Mouse (Mus musculus): Measurements from ENCODE around the gene Sgsm1.

GRCm38 (mm10) chr5:113204193-113204592 is 106.4 kb downstream of the Sgsm1 start:
- no peak for TF ChIP-seq CTCF (IDR thresholded peaks at IDR 0.05; ENCODE audit: insufficient read depth, low read length)
- TF ChIP-seq POLR2A (IDR thresholded peaks at IDR 0.05; ENCODE audit: borderline replicate concordance, extremely low read depth, low read depth, low read length) = no peak
